In genomic region chr5:92788990-92789389, GRCm38 (mm10) we compare ENCODE assay signal across 18 mouse cellular contexts.
DNase-seq lines count a peak whose midpoint lies in the region; ATAC-seq lines count a peak whose summit lies in the region.
"Had no signal": no experiment of that assay in that cellular context is flagged by ENCODE, and none has a peak within 500 bp of the region (broad histone marks: within the 10 kb centered on the region; RNA-seq: fewer than 3 reads in every experiment).

No protein-coding gene starts in this region.

- H3K9ac ChIP-seq in heart, embryonic 15.5 days, result no peak overlapping the region
- H3K9ac ChIP-seq: forebrain, postnatal 0 days; hindbrain, embryonic 13.5 days; liver, embryonic 15.5 days; midbrain, embryonic 15.5 days had no signal

- H3K36me3 ChIP-seq in heart, embryonic 15.5 days, result no peaks in the 10 kb centered on the region
- H3K36me3 ChIP-seq: hindbrain, embryonic 13.5 days; liver, embryonic 15.5 days; midbrain, embryonic 15.5 days had no signal

- 0 out of 2 replicates have a peak, but pooled peaks cover 4% of the 10 kb centered on the region for H3K9me3 ChIP-seq in heart, embryonic 15.5 days (replicated peaks)
- H3K9me3 ChIP-seq: hindbrain, embryonic 13.5 days; liver, embryonic 15.5 days; midbrain, embryonic 15.5 days had no signal

- H3K4me3 ChIP-seq in heart, embryonic 15.5 days, result no peak overlapping the region
- H3K4me3 ChIP-seq: hindbrain, embryonic 13.5 days; liver, embryonic 15.5 days; midbrain, embryonic 15.5 days had no signal

- 0 out of 2 replicates have a peak overlapping the region, but pooled peaks have one; percentile 11 for H3K4me2 ChIP-seq in heart, embryonic 15.5 days
- H3K4me2 ChIP-seq: hindbrain, embryonic 13.5 days; liver, embryonic 15.5 days; midbrain, embryonic 15.5 days had no signal

- peak overlapping the region; percentile 48 for H3K27ac ChIP-seq in heart, embryonic 15.5 days
- H3K27ac ChIP-seq: hindbrain, embryonic 13.5 days; liver, embryonic 15.5 days; midbrain, embryonic 15.5 days had no signal

- 35% methylated on average over 8 of the region's 8 CpGs for WGBS in heart, embryonic 15.5 days

- H3K27me3 ChIP-seq in heart, embryonic 15.5 days, result no peaks in the 10 kb centered on the region
- H3K27me3 ChIP-seq: hindbrain, embryonic 13.5 days; liver, embryonic 15.5 days; midbrain, embryonic 15.5 days had no signal

- H3K4me1 ChIP-seq in heart, embryonic 15.5 days (replicated peaks), result peaks cover 21% of the 10 kb centered on the region
- H3K4me1 ChIP-seq: liver, embryonic 15.5 days; midbrain, embryonic 15.5 days had no signal

- DNase-seq in heart, postnatal 4 days, result no peak
- peak; percentile 32 for DNase-seq in kidney, postnatal 14 days
- no peak for DNase-seq in kidney, postnatal 10 days
- DNase-seq in gastrocnemius, postnatal 25 days, result peak; percentile 24
- DNase-seq in thymus, adult 18-20 months, result no peak
- no peak for DNase-seq in right cerebral cortex, postnatal 25 days
- DNase-seq: adrenal gland, postnatal 10 days; cerebellum, adult 11 months; cerebellum, postnatal 36 days; forebrain, postnatal 0 days; left cerebral cortex, postnatal 4 days; lung, postnatal 10 days; retina, postnatal 1 day; thymus, postnatal 4 days had no signal

- no peak for ATAC-seq in heart, embryonic 15.5 days (replicated peaks; ENCODE audit: insufficient number of reproducible peaks, insufficient read depth, low FRiP score, low read depth)
- ATAC-seq: forebrain, postnatal 0 days; midbrain, embryonic 15.5 days had no signal

Comparison
In these comparisons a context has a peak if more than half of its experiments do, and no peak if none do; other contexts are left out.
1. DNase-seq: peak in kidney, postnatal 14 days (single experiment) and gastrocnemius, postnatal 25 days (single experiment); none in heart, postnatal 4 days (single experiment), kidney, postnatal 10 days (single experiment), thymus, adult 18-20 months (0 of 2) and right cerebral cortex, postnatal 25 days (single experiment).